Mouse (Mus musculus): ENCODE data around the gene Camta1. TPM values are rescaled to one million over a fixed set of nuclear protein-coding genes. Genes with fewer than 3 reads are reported as not detected.
A peak's percentile ranks its signal among the peaks of the same experiment; 100 is the strongest.

The Camta1 gene
- polyA plus RNA-seq, 1 experiment from 2014 or later = 93.9 TPM

DNA sequence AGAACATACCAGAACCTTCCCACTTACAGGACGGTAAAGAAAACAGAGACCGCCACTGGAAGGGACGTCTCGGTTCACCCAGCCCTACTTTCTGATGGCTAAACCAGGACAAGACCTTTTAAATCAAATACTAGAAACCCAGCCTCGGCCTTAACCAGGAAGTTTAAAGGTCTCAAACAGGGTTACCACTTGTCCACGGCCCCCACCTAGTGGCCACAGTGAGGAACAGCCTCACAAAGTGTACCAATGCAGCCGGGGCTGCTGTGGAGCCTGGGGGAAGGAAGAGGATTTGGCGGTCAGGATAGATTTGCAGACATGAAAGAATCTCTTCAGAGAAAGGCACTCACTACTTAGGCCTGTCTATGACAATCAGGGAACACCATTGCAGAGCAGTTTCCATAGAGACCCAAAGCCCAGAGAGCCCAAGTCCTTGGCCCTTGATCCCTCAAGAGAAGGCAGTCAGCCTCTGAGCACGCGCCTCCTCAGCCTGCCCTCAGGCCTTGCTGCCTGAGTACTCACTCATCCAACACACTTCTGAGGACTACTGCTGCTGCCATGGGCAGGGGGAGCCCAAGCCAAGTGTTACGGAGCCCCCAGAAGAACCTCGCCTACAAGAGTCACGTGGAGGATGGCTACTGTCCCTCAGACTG, 962.8 kb downstream of the Camta1 start:
- ATAC-seq (replicated peaks; ENCODE audit: low FRiP score) (0 out of 2 replicates have a peak, but pooled peaks have one; percentile 24), DNase-seq (ENCODE audit: low spot score) (no peak)
- Histone ChIP-seq H3K4me1 (replicated peaks; ENCODE audit: control insufficient read depth, insufficient read depth, low read length) (peaks cover 15% of the 10 kb centered on the region), H3K36me3 (ENCODE audit: control insufficient read depth, insufficient read depth, low read length) (peaks cover 60% of the 10 kb centered on the region), H3K9me3 (ENCODE audit: control insufficient read depth, low read length) (no peaks in the 10 kb centered on the region), H3K27ac (ENCODE audit: low read depth, low read length) (no peak overlapping the region), H3K4me3 (ENCODE audit: low read depth, low read length) (no peak overlapping the region), H3K4me2 (no peak overlapping the region), H3K9ac (ENCODE audit: low read depth, low read length) (no peak overlapping the region), H3K27me3 (replicated peaks; ENCODE audit: control insufficient read depth, insufficient read depth, low read length) (no peaks in the 10 kb centered on the region)
- WGBS = 60% methylated on average over 13 of the region's 13 CpGs

DNA sequence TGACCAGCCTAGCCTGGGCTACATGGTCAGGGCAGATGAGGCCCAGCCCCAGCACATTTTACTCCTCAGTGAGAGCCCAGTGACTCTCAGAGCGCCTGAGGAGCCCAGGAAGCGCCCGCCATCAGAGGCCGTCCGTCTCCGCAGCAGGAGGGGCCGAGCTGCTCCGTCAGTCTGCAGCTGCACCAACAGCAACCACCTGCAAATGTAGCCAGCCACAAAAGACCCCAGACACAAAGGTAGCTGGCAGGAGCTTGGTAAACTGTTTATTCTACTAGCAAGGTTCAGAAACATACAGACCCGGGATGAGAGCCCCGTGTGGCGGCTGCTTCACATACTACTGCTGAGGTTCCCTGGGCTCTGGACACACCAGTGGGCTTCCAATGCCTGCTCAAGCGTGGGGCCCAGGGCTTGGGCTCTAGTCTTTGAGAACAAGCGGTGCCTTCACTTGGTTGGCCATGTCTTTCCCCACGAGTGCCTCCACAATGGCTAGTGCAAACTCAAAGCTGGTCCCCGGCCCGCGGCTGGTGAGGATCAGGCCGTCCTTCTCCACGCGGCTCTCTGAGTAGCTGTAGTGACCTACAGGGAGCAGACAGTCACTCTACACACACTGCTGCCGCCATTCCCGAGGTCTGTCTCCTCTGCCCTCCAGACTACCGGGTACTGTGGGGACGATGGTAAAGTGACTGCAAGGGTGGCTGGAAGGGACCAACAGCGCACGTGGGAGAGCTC, 964.6 kb downstream of the Camta1 start:
- ATAC-seq (replicated peaks; ENCODE audit: low FRiP score) (no peak), DNase-seq (ENCODE audit: low spot score) (no peak)
- Histone ChIP-seq H3K36me3 (ENCODE audit: control insufficient read depth, insufficient read depth, low read length) (peaks cover 44% of the 10 kb centered on the region), H3K27ac (ENCODE audit: low read depth, low read length) (no peak overlapping the region), H3K9ac (ENCODE audit: low read depth, low read length) (no peak overlapping the region), H3K4me2 (no peak overlapping the region), H3K27me3 (replicated peaks; ENCODE audit: control insufficient read depth, insufficient read depth, low read length) (no peaks in the 10 kb centered on the region), H3K4me3 (ENCODE audit: low read depth, low read length) (no peak overlapping the region), H3K9me3 (ENCODE audit: control insufficient read depth, low read length) (no peaks in the 10 kb centered on the region), H3K4me1 (replicated peaks; ENCODE audit: control insufficient read depth, insufficient read depth, low read length) (peaks cover 15% of the 10 kb centered on the region)
- 95% methylated on average over 26 of the region's 26 CpGs for WGBS

DNA sequence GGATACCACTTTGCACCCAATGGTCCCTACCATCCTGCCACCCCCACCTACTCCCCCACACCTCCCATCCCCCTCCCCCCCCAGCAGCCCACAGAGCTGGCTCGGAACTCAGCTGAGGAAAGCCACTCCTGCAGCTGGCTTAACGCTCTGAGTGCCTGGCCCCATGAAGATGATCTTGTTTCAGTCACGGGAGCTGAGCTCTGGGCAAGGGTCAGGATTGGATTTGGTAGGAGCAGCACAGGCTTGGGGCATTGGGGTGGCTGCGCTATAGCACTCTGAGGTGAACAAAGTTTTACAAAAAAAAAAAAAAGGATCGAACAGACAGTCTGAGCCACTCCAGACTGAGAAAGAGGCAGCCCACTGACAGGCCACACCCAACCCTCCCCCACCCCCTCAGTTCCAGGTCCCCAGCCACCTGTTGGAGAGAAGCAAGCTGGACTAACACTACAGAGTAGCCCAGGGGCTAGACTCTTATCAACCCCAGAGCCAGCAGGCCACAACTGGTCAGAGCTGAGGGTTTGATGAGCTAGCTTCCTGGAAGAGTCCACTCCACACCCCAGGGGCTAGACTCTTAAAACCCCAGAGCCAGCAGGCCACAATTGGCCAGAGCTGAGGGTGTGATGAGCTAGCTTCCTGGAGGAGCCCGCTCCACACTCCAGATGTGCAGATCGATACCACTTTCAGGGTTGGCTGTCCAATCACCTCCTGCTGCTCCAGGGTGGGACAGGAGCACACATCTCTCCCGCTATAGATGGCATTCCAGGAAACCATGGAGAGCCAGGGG, 966.8 kb downstream of the Camta1 start:
- Histone ChIP-seq H3K4me3 (ENCODE audit: low read depth, low read length) (no peak overlapping the region), H3K9me3 (ENCODE audit: control insufficient read depth, low read length) (no peaks in the 10 kb centered on the region), H3K27ac (ENCODE audit: low read depth, low read length) (no peak overlapping the region), H3K4me2 (no peak overlapping the region), H3K27me3 (replicated peaks; ENCODE audit: control insufficient read depth, insufficient read depth, low read length) (no peaks in the 10 kb centered on the region), H3K9ac (ENCODE audit: low read depth, low read length) (no peak overlapping the region), H3K36me3 (ENCODE audit: control insufficient read depth, insufficient read depth, low read length) (peaks cover 30% of the 10 kb centered on the region), H3K4me1 (replicated peaks; ENCODE audit: control insufficient read depth, insufficient read depth, low read length) (peaks cover 18% of the 10 kb centered on the region)
- 54% methylated on average over 8 of the region's 8 CpGs for WGBS
- no peak for DNase-seq (ENCODE audit: low spot score)
- peak; percentile 46 for ATAC-seq (replicated peaks; ENCODE audit: low FRiP score)

DNA sequence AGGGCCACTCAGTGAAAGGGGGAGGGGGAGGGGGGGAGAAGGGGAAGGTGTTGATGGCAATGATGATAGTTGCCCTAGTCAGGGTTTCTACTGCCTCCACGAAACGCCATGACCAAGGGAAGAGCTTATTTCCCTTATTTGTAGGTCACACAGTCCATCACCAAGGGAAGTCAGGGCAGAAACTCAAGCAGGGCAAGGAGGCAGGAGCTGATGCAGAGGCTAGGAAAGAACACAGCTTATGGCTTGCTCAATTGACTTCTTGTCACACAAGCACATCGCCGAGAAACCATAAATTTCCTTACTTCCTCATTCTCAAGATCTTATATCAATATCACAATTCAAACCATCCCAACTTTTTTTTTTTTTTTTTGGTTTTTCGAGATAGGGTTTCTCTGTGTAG, 970.4 kb downstream of the Camta1 start:
- WGBS = 54% methylated on average over 5 of the region's 5 CpGs
- Histone ChIP-seq H3K4me3 (ENCODE audit: low read depth, low read length) (no peak overlapping the region), H3K9ac (ENCODE audit: low read depth, low read length) (no peak overlapping the region), H3K4me1 (replicated peaks; ENCODE audit: control insufficient read depth, insufficient read depth, low read length) (peaks cover 21% of the 10 kb centered on the region), H3K4me2 (no peak overlapping the region), H3K9me3 (ENCODE audit: control insufficient read depth, low read length) (no peaks in the 10 kb centered on the region), H3K27ac (ENCODE audit: low read depth, low read length) (no peak overlapping the region), H3K36me3 (ENCODE audit: control insufficient read depth, insufficient read depth, low read length) (no peaks in the 10 kb centered on the region; the same call in 1 of the 2 replicates), H3K27me3 (replicated peaks; ENCODE audit: control insufficient read depth, insufficient read depth, low read length) (no peaks in the 10 kb centered on the region)
- ATAC-seq (replicated peaks; ENCODE audit: low FRiP score) (no peak), DNase-seq (ENCODE audit: low spot score) (no peak)

DNA sequence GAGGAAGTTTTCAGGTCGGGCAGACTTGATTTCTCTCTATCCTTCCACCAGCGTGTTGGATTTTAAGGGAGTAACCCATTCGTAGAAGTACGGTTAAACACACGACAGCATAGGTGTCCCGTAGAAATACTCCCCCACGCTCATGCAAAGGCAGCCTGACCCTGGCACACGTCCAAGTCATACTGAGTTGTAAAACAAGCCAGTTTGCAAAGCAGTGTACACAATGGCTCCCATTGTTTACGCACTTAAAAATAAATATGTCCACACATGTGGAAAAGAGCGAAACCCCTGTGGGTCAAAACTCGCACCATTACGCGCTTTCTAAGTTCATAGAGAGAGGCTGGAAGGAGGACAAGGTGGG, 971.7 kb downstream of the Camta1 start:
- 66% methylated on average over 13 of the region's 13 CpGs for WGBS
- H3K9ac ChIP-seq (ENCODE audit: low read depth, low read length) = no peak overlapping the region
- no peaks in the 10 kb centered on the region for H3K9me3 ChIP-seq (ENCODE audit: control insufficient read depth, low read length)
- H3K27ac ChIP-seq (ENCODE audit: low read depth, low read length) = no peak overlapping the region
- H3K27me3 ChIP-seq (replicated peaks; ENCODE audit: control insufficient read depth, insufficient read depth, low read length) = no peaks in the 10 kb centered on the region
- no peak for DNase-seq (ENCODE audit: low spot score)
- H3K4me1 ChIP-seq (replicated peaks; ENCODE audit: control insufficient read depth, insufficient read depth, low read length) = peaks cover 13% of the 10 kb centered on the region
- ATAC-seq (replicated peaks; ENCODE audit: low FRiP score) = no peak
- no peak overlapping the region for H3K4me3 ChIP-seq (ENCODE audit: low read depth, low read length)
- H3K4me2 ChIP-seq = no peak overlapping the region
- H3K36me3 ChIP-seq (ENCODE audit: control insufficient read depth, insufficient read depth, low read length) = no peaks in the 10 kb centered on the region

DNA sequence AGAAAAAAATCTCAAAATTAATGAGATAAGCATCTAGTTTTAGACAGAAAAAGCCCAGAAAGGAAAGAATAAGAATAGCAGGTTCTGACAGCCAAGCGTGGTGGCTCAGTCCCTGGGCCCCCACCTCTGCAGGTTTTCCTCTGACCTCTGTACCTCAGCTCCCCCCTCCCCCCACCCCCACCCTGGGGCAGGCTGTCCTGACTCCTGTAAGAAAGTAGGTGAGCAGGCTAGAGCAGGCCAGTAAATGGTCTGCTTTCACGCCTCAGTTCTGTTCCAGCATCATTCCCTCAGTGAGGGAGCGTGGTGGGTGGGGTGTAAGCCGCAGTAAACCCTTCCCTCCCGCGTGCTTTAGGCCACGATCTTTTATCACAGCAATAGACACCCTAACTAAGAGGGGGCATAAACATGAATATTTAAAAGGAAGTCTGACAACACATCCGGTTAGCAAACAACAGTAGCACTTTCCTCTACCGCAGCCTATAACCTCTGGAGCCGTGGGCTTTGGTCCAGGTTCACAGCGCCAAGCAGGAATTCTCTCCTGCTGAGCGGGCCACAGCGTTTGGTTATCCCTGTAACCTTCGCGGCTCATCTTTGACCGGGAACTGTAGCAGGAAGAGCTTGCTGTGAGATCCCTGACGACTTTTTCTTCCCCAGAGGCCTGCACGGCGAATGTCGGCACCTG, 972.3 kb downstream of the Camta1 start:
- Histone ChIP-seq H3K9ac (ENCODE audit: low read depth, low read length) (no peak overlapping the region), H3K27me3 (replicated peaks; ENCODE audit: control insufficient read depth, insufficient read depth, low read length) (no peaks in the 10 kb centered on the region), H3K4me2 (no peak overlapping the region), H3K4me1 (replicated peaks; ENCODE audit: control insufficient read depth, insufficient read depth, low read length) (peaks cover 10% of the 10 kb centered on the region), H3K36me3 (ENCODE audit: control insufficient read depth, insufficient read depth, low read length) (no peaks in the 10 kb centered on the region), H3K27ac (ENCODE audit: low read depth, low read length) (no peak overlapping the region), H3K4me3 (ENCODE audit: low read depth, low read length) (no peak overlapping the region), H3K9me3 (ENCODE audit: control insufficient read depth, low read length) (no peaks in the 10 kb centered on the region)
- WGBS = 45% methylated on average over 20 of the region's 20 CpGs
- no peak for DNase-seq (ENCODE audit: low spot score)
- no peak for ATAC-seq (replicated peaks; ENCODE audit: low FRiP score)

DNA sequence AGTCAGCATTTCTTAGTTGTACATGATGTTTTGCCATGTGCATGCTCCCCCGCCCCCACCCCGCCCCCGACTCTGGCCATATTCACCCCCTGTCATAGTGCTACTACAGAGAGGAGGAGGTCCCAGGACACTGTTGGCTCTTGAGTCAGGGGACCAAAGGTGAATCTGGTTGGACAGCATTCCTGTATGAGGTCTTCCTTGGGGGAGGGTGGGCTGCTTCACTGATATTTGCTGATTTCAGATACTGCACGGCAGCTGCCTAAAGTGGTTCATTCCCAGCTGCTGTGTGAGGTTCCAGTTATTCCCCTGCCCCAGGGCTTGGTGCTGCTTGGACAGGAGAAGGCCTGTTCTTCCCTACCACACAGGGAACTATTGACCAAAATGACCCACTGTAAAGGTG, 973.2 kb downstream of the Camta1 start:
- DNase-seq (ENCODE audit: low spot score) = no peak
- Histone ChIP-seq H3K9me3 (ENCODE audit: control insufficient read depth, low read length) (no peaks in the 10 kb centered on the region), H3K27me3 (replicated peaks; ENCODE audit: control insufficient read depth, insufficient read depth, low read length) (no peaks in the 10 kb centered on the region), H3K36me3 (ENCODE audit: control insufficient read depth, insufficient read depth, low read length) (no peaks in the 10 kb centered on the region), H3K4me2 (no peak overlapping the region), H3K4me1 (replicated peaks; ENCODE audit: control insufficient read depth, insufficient read depth, low read length) (peaks cover 10% of the 10 kb centered on the region), H3K4me3 (ENCODE audit: low read depth, low read length) (no peak overlapping the region), H3K9ac (ENCODE audit: low read depth, low read length) (no peak overlapping the region), H3K27ac (ENCODE audit: low read depth, low read length) (no peak overlapping the region)
- ATAC-seq (replicated peaks; ENCODE audit: low FRiP score) = no peak
- WGBS = 70% methylated on average over 4 of the region's 4 CpGs

DNA sequence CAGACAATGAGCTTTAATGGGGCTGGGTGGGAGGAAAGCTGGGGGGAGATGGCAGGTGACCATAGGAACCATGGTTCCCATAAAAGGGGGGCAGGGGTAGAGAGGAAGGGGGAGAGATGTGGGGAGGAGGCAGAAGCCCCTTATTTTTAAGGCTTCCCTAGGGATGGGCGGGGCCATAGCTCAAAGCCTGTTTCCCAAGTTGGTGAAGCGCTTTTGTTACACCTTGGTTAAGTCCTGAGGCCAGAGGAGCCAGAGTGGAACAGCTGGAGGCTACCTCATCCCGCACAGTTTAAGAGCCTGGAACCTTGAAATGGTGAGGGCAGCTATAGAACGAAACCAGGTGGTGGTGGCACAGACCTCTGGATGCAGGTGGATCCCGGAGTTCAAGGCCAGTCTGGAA, 973.8 kb downstream of the Camta1 start:
- Histone ChIP-seq H3K9ac (ENCODE audit: low read depth, low read length) (no peak overlapping the region), H3K4me2 (no peak overlapping the region), H3K4me3 (ENCODE audit: low read depth, low read length) (no peak overlapping the region), H3K27ac (ENCODE audit: low read depth, low read length) (no peak overlapping the region), H3K36me3 (ENCODE audit: control insufficient read depth, insufficient read depth, low read length) (no peaks in the 10 kb centered on the region), H3K9me3 (ENCODE audit: control insufficient read depth, low read length) (no peaks in the 10 kb centered on the region), H3K4me1 (replicated peaks; ENCODE audit: control insufficient read depth, insufficient read depth, low read length) (peaks cover 10% of the 10 kb centered on the region), H3K27me3 (replicated peaks; ENCODE audit: control insufficient read depth, insufficient read depth, low read length) (no peaks in the 10 kb centered on the region)
- no peak for DNase-seq (ENCODE audit: low spot score)
- WGBS = 76% methylated on average over 5 of the region's 5 CpGs
- ATAC-seq (replicated peaks; ENCODE audit: low FRiP score) = no peak
